Mouse (Mus musculus): ENCODE measurements around the gene Olfr1309.
"Not testable (repeated sequence)": the region's sequence is repeated elsewhere in the genome, so short reads cannot be mapped to it uniquely, and the experiment has no call there.

Gene Olfr1309

GRCm38 (mm10) chr2:111990181-111990580 is at the start of gene Olfr1309:
TSS of gene Olfr1309 (minus strand) at chr2:111990281.
- no peak for DNase-seq (ENCODE audit: inconsistent age in 2 of 2, low spot score in 1 of 2)

GRCm38 (mm10) chr2:112026971-112027370 is 36.9 kb upstream of the Olfr1309 start:
- DNase-seq (ENCODE audit: inconsistent age in 2 of 2, low spot score in 1 of 2), result not testable (repeated sequence)

GRCm38 (mm10) chr2:112024312-112024711 is 34.2 kb upstream of the Olfr1309 start, which contains the start of gene Olfr1311:
TSS of gene Olfr1311 (minus strand) at chr2:112024412.
- DNase-seq (ENCODE audit: inconsistent age in 2 of 2, low spot score in 1 of 2), result no peak

- no peak for DNase-seq (ENCODE audit: inconsistent age in 2 of 2, low spot score in 1 of 2)
These were observed 24.8 kb upstream of the Olfr1309 start for GRCm38 (mm10) chr2:112014900-112015299.

- no peak for DNase-seq (ENCODE audit: inconsistent age in 2 of 2, low spot score in 1 of 2)
These were observed 22.5 kb upstream of the Olfr1309 start, which contains the start of gene Olfr1310 for GRCm38 (mm10) chr2:112012608-112013007. TSS of gene Olfr1310 (minus strand) at chr2:112012708.

- DNase-seq (ENCODE audit: inconsistent age in 2 of 2, low spot score in 1 of 2), result no peak
These were observed 25.2 kb downstream of the Olfr1309 start, which contains the start of gene Olfr1308 for GRCm38 (mm10) chr2:111964844-111965243. TSS of gene Olfr1308 (minus strand) at chr2:111964944.

- no peak for DNase-seq (ENCODE audit: inconsistent age in 2 of 2, low spot score in 1 of 2)
These were observed 40.7 kb downstream of the Olfr1309 start, which contains the start of gene Olfr1307 for GRCm38 (mm10) chr2:111949340-111949739. TSS of gene Olfr1307 (minus strand) at chr2:111949440.

Measured in adrenal gland, adult (tissue).